ENCODE assay signal across 23 mouse cellular contexts in genomic region chr19:41712829-41713228, GRCm38 (mm10). TPM values are rescaled to one million over a fixed set of nuclear protein-coding genes. Genes with fewer than 3 reads are reported as not detected.
"Had no signal": no experiment of that assay in that cellular context is flagged by ENCODE, and none has a peak within 500 bp of the region (broad histone marks: within the 10 kb centered on the region; RNA-seq: fewer than 3 reads in every experiment).

No protein-coding gene starts in this region.

- H3K9ac ChIP-seq: intestine, embryonic 15.5 days; kidney, embryonic 15.5 days; limb, embryonic 13.5 days; liver, embryonic 12.5 days; liver, embryonic 15.5 days; lung, embryonic 15.5 days; midbrain, embryonic 13.5 days had no signal

- H3K9me3 ChIP-seq: intestine, embryonic 15.5 days; kidney, embryonic 15.5 days; limb, embryonic 10.5 days; limb, embryonic 13.5 days; liver, embryonic 12.5 days; liver, embryonic 15.5 days; lung, embryonic 15.5 days; megakaryocyte, embryonic 14.5 days; midbrain, embryonic 10.5 days; midbrain, embryonic 13.5 days had no signal

- H3K36me3 ChIP-seq: intestine, embryonic 15.5 days; kidney, embryonic 15.5 days; limb, embryonic 10.5 days; limb, embryonic 13.5 days; liver, embryonic 12.5 days; liver, embryonic 15.5 days; lung, embryonic 15.5 days; midbrain, embryonic 10.5 days; midbrain, embryonic 13.5 days had no signal

- DNase-seq: kidney, adult 11 months; kidney, adult 8-10 months; kidney, postnatal 10 days; kidney, postnatal 36 days; liver; lung, adult 18-20 months; lung, postnatal 10 days; lung, postnatal 36 days; thymus, adult 18-20 months; thymus, postnatal 36 days had no signal

- H3K4me1 ChIP-seq: intestine, embryonic 15.5 days; liver, embryonic 12.5 days; liver, embryonic 15.5 days; megakaryocyte, embryonic 14.5 days had no signal

- H3K27ac ChIP-seq: intestine, embryonic 15.5 days; kidney, embryonic 15.5 days; limb, embryonic 10.5 days; limb, embryonic 13.5 days; liver, embryonic 12.5 days; liver, embryonic 15.5 days; lung, embryonic 15.5 days; midbrain, embryonic 10.5 days; midbrain, embryonic 13.5 days had no signal

- H3K4me3 ChIP-seq: intestine, embryonic 15.5 days; kidney, embryonic 15.5 days; limb, embryonic 10.5 days; limb, embryonic 13.5 days; liver, embryonic 12.5 days; liver, embryonic 15.5 days; lung, embryonic 15.5 days; megakaryocyte, embryonic 14.5 days; midbrain, embryonic 10.5 days; midbrain, embryonic 13.5 days; myocyte had no signal

- H3K4me2 ChIP-seq: intestine, embryonic 15.5 days; kidney, embryonic 15.5 days; limb, embryonic 13.5 days; liver, embryonic 12.5 days; liver, embryonic 15.5 days; lung, embryonic 15.5 days; midbrain, embryonic 13.5 days had no signal

- ATAC-seq: intestine, embryonic 15.5 days; liver, embryonic 12.5 days; midbrain, embryonic 13.5 days; midbrain, embryonic 16.5 days had no signal

- H3K27me3 ChIP-seq: liver, embryonic 15.5 days; lung, embryonic 15.5 days had no signal

RNA-seq across cellular contexts. Expression of gene Slit1, which starts 30.6 kb away (rescaled TPM):
- total RNA-seq: monocyte, adult 5-6 weeks had no signal
